Mouse (Mus musculus) heart, embryonic 13.5 days (tissue): ENCODE data around the gene Lpar4. TPM values are rescaled to one million over a fixed set of nuclear protein-coding genes. Genes with fewer than 3 reads are reported as not detected.

Source experiments
- ATAC-seq: fragments of 200-750 bp; cut with Nextera tagmentation; 2 replicates; pipeline ENCODE4 v1.8.0; 2017; ENCODE audit warnings: moderate TSS enrichment; ENCODE audit not compliant: insufficient number of reproducible peaks, low FRiP score, low TSS enrichment; ENCODE audit errors: extremely low read depth
- H3K27ac ChIP-seq: fragments of 300-500 bp; sonication (generic); replicated peaks from 2 replicates; pipeline ENCODE4 v1.5.1; 2015; ENCODE audit warnings: moderate library complexity, mild to moderate bottlenecking, inconsistent platforms
- H3K27me3 ChIP-seq: fragments of 300-500 bp; sonication (generic); replicated peaks from 2 replicates; pipeline ENCODE4 v1.6.1; 2015; ENCODE audit warnings: mild to moderate bottlenecking, inconsistent platforms
- H3K36me3 ChIP-seq: fragments of 300-500 bp; sonication (generic); 2 replicates; pipeline ENCODE4 v1.6.1; 2015; ENCODE audit warnings: mild to moderate bottlenecking, inconsistent platforms
- H3K4me1 ChIP-seq: fragments of 300-500 bp; sonication (generic); 2 replicates; pipeline ENCODE4 v1.6.1; 2015; ENCODE audit warnings: inconsistent platforms
- H3K4me2 ChIP-seq: fragments of 300-500 bp; sonication (generic); 2 replicates; pipeline ENCODE4 v1.6.1; 2015; ENCODE audit warnings: inconsistent platforms, mild to moderate bottlenecking, moderate library complexity
- H3K4me3 ChIP-seq: fragments of 300-500 bp; sonication (generic); 2 replicates; pipeline ENCODE4 v1.5.1; 2015; ENCODE audit warnings: moderate library complexity, mild to moderate bottlenecking, inconsistent platforms
- H3K9ac ChIP-seq: fragments of 300-500 bp; sonication (generic); 2 replicates; pipeline ENCODE4 v1.6.1; 2015; ENCODE audit warnings: inconsistent platforms, mild to moderate bottlenecking, moderate library complexity
- H3K9me3 ChIP-seq: fragments of 300-500 bp; sonication (generic); 2 replicates; pipeline ENCODE4 v1.6.1; 2016; ENCODE audit warnings: inconsistent platforms
- WGBS: fragments of 180-500 bp; shearing (Covaris S2); methylation state at CpG from one replicate; pipeline ENCODE4 v1.1.7; 2015; ENCODE audit warnings: mixed read lengths; 5-methylcytosine and 5-hydroxymethylcytosine counted together
- polyA plus RNA-seq: library from polyadenylated mRNA; unstranded; fragments of >200 nt; fragmentation: Nextera tagmentation; extraction: Ambion mirVana; gene quantifications from 2 replicates; pipeline ENCODE4 v1.2.1, GENCODE M21; 2015

Gene Lpar4
- 8.0 and 8.3 TPM in 2 replicates for polyA plus RNA-seq

DNA sequence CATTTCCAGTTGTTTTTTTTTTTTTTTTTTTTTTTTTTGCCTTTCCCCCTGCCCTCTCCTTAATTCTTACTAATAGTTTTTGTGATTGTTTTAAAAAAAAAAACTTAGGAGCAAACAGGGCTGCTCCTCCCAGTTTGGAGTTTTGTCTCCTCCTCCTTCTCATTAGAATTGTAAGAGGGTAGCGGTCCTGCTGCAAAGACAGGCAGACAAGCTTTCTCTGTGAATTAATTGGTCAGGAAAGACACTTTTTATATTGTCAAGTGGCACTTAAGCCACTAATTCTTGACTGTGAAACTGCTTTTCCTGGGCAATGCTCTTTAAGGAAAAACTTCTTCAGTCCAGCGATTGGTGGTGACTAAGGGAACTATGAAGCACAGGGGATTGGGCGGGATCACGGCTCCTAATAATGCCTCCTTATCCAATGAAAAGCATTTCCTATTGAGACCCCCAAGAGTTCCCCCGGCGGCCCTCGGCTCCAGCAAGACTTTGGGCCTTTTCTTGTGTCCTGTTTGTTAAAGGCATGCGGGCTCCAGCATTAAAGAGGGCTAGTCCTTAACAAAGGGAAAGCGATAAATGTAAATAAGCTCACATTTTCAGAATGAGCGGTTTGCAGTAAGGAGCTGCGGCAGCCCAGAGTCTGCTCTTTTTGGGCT, at the start of gene Lpar4:
TSS of gene Lpar4 (plus strand) at position 451 of the 653 bp plus-strand sequence.
- no peaks in the 10 kb centered on the region for H3K36me3 ChIP-seq
- WGBS: 13% methylated on average over 11 of the region's 11 CpGs
- ATAC-seq: no peak
- H3K4me2 ChIP-seq: peak within 1 kb of the TSS; percentile 60
- H3K9ac ChIP-seq: peak within 1 kb of the TSS; percentile 74
- peak within 1 kb of the TSS; percentile 54; the same call in 1 of the 2 replicates for H3K27ac ChIP-seq
- H3K4me3 ChIP-seq: peak within 1 kb of the TSS; percentile 57
- no peaks in the 10 kb centered on the region for H3K27me3 ChIP-seq
- H3K9me3 ChIP-seq: no peaks in the 10 kb centered on the region
- no peaks in the 10 kb centered on the region for H3K4me1 ChIP-seq

- Histone ChIP-seq H3K4me3 (no peak overlapping the region), H3K27me3 (no peaks in the 10 kb centered on the region), H3K9me3 (no peaks in the 10 kb centered on the region), H3K4me2 (no peak overlapping the region), H3K36me3 (no peaks in the 10 kb centered on the region), H3K4me1 (no peaks in the 10 kb centered on the region), H3K9ac (no peak overlapping the region), H3K27ac (no peak overlapping the region)
- 52% methylated on average over 3 of the region's 3 CpGs for WGBS
- no peak for ATAC-seq
Measured at GRCm38 (mm10) chrX:106871426-106871825, 49.0 kb upstream of the Lpar4 start.

DNA sequence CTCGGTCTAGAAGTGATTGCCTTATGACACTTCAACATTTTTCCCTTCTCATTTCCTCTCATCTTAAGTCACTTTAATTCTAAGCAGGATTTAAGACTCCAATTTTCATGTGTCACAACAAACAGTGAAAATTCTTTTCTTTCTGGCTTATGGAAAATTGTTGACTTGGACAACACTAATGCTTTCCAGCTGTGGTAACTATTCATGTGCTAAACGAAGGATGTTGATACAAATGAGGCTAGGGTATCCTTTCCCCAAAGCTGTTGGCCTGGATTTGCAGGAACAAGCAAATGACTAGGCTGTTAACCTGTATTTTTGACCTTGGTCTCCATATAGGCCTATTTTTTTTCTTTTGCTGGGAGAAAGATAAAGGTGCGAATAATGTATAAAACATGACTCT, 48.5 kb upstream of the Lpar4 start:
- no peak for ATAC-seq
- H3K4me3 ChIP-seq: no peak overlapping the region
- no peak overlapping the region for H3K4me2 ChIP-seq
- 44% methylated on average over 3 of the region's 3 CpGs for WGBS
- H3K36me3 ChIP-seq: no peaks in the 10 kb centered on the region
- no peak overlapping the region for H3K27ac ChIP-seq
- no peaks in the 10 kb centered on the region for H3K4me1 ChIP-seq
- H3K9me3 ChIP-seq: no peaks in the 10 kb centered on the region
- H3K9ac ChIP-seq: no peak overlapping the region
- no peaks in the 10 kb centered on the region for H3K27me3 ChIP-seq

DNA sequence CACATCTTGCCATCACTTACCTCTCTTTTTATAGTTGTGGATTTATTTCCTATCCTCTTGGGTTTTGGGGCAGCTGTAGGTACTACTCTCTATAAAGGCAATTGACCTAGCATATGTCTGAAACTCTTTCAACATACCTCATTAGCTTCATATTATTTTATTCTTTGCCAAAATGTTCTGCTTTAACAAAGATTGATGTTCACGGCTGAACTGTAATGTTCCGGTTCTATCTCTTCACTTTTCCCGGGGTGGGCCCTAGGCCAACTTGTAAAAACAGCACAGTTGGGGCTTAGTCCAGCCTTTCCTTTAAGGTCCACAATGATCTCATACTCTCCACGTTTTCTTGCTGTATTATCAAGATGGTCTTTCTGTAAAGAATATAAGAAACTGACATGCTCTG, 48.1 kb upstream of the Lpar4 start:
- no peak overlapping the region for H3K9ac ChIP-seq
- H3K27ac ChIP-seq: no peak overlapping the region
- no peaks in the 10 kb centered on the region for H3K36me3 ChIP-seq
- no peaks in the 10 kb centered on the region for H3K27me3 ChIP-seq
- WGBS: 50% methylated on average over 4 of the region's 4 CpGs
- no peaks in the 10 kb centered on the region for H3K4me1 ChIP-seq
- no peaks in the 10 kb centered on the region for H3K9me3 ChIP-seq
- no peak overlapping the region for H3K4me3 ChIP-seq
- no peak overlapping the region for H3K4me2 ChIP-seq
- ATAC-seq: no peak

DNA sequence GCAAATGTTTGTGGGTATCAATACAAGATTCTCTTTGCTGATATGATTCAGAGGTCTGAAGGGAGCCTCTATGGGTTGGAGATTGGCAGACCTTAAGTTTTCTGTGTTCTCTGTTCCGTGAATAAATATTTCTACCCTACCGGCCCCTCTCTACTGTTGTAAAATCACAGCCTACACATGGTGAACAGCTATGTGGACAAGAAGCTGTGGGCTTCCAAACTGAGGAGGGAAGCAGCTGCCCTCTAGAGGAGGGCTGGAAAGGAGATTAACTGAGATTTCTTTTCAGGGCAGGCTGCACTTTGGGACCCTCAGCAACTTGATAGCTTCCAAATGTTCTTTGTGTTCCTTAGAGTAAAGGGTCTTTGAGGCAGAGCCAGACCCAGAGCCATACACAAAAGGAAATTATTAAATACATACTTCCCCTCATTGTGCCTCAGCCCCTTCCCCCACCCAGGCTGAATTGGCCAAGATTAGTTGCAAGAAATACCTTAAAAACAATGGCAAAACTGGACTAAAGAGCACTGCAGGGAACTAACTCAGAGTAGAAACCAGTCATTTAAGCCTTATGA, 22.6 kb upstream of the Lpar4 start:
- no peak for ATAC-seq
- Histone ChIP-seq H3K27me3 (no peaks in the 10 kb centered on the region), H3K4me2 (no peak overlapping the region), H3K4me1 (no peaks in the 10 kb centered on the region), H3K4me3 (no peak overlapping the region), H3K9me3 (no peaks in the 10 kb centered on the region), H3K36me3 (no peaks in the 10 kb centered on the region), H3K27ac (peak overlapping the region; percentile 20; the same call in 1 of the 2 replicates), H3K9ac (no peak overlapping the region)
- WGBS: 65% methylated on average over 2 of the region's 2 CpGs

- H3K27me3 ChIP-seq: no peaks in the 10 kb centered on the region
- H3K27ac ChIP-seq: peak overlapping the region; percentile 54; the same call in 1 of the 2 replicates
- H3K4me1 ChIP-seq: no peaks in the 10 kb centered on the region
- H3K4me3 ChIP-seq: peak overlapping the region; percentile 57
- peak overlapping the region; percentile 60 for H3K4me2 ChIP-seq
- H3K36me3 ChIP-seq: no peaks in the 10 kb centered on the region
- peak overlapping the region; percentile 74 for H3K9ac ChIP-seq
- 3% methylated on average over 9 of the region's 9 CpGs for WGBS
- no peak for ATAC-seq
- no peaks in the 10 kb centered on the region for H3K9me3 ChIP-seq
Measured at GRCm38 (mm10) chrX:106920828-106921619, 599 bp downstream of the Lpar4 start.

DNA sequence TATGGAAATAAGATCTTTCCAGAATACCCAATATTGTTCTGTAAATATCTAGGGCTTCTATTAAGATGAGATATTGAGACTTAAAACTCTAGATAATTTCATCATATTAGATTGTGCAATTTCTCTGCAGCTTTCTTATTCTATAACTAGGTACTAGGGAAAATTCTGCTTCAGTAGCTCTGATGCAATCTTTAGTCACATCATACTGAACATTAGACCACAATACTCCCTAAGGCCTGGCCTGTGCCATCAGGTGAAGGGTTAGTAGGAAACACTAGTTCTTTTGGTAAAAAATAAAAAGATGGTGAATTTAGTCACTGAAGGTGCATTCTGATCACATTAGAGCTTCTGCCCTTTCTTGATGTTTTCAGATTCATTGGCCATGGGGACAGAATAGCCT, 4.1 kb downstream of the Lpar4 start:
- Histone ChIP-seq H3K4me1 (no peaks in the 10 kb centered on the region), H3K9ac (no peak overlapping the region)
- ATAC-seq: no peak

DNA sequence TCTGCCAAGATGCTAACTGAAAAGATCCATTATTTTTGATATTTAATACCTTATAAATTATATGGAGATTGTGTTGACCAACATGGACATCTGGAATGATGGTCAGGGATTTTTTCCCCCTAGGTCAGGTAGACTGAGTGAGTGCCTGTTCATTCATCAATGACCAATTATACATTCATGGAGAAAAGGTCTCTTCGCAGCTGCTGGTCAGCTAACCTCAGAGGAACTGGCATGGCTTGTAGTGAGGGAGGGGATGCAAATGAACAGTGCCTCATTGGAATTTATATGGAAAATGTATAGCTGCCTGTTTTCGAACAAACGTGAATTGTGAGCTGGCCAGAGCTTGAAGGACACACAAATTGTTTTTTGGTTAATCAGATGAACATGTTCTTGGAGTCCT, 18.9 kb downstream of the Lpar4 start:
- H3K9ac ChIP-seq: no peak overlapping the region
- no peak for ATAC-seq

More for the DNA sequence above, 4.1 kb downstream of the Lpar4 start:
- no peak overlapping the region for H3K4me2 ChIP-seq
- no peaks in the 10 kb centered on the region for H3K27me3 ChIP-seq
- H3K4me3 ChIP-seq: no peak overlapping the region
- no peak overlapping the region for H3K27ac ChIP-seq
- H3K36me3 ChIP-seq: no peaks in the 10 kb centered on the region
- H3K9me3 ChIP-seq: no peaks in the 10 kb centered on the region

GRCm38 (mm10) chrX:106950558-106950957, 30.1 kb downstream of the Lpar4 start:
- H3K4me2 ChIP-seq: no peak overlapping the region
- 82% methylated on average over 1 of the region's 1 CpGs for WGBS

More for the DNA sequence above, 18.9 kb downstream of the Lpar4 start:
- H3K36me3 ChIP-seq: no peaks in the 10 kb centered on the region
- no peaks in the 10 kb centered on the region for H3K27me3 ChIP-seq
- H3K4me1 ChIP-seq: no peaks in the 10 kb centered on the region
- H3K27ac ChIP-seq: no peak overlapping the region
- WGBS: 59% methylated on average over 3 of the region's 3 CpGs
- H3K4me3 ChIP-seq: no peak overlapping the region
- H3K9me3 ChIP-seq: no peaks in the 10 kb centered on the region
- H3K4me2 ChIP-seq: no peak overlapping the region

DNA sequence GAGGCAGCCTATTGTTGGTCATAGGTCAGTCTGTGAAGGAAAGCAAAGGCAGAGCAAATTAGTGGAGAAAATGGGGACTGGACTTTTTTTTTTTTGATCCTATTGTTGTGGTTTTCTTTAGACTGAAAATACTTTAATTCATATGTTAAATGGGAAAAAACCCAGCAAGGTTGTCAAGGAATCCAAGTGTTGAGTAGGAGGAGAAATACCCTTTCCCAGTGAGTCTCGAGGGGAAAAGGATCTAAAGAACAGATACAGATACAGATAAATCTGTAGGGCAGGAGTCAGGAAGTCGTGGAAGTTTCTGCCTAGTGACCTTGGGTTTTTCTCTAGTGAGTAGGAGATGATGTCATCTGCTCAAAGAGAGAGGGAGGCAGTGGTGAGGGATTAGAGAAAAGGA, 30.6 kb downstream of the Lpar4 start:
- H3K4me1 ChIP-seq: no peaks in the 10 kb centered on the region
- WGBS: 11% methylated on average over 2 of the region's 2 CpGs
- H3K4me2 ChIP-seq: no peak overlapping the region
- no peaks in the 10 kb centered on the region for H3K9me3 ChIP-seq
- no peak overlapping the region for H3K9ac ChIP-seq
- H3K4me3 ChIP-seq: no peak overlapping the region
- H3K27ac ChIP-seq: no peak overlapping the region
- no peaks in the 10 kb centered on the region for H3K36me3 ChIP-seq
- ATAC-seq: no peak
- H3K27me3 ChIP-seq: no peaks in the 10 kb centered on the region

More at GRCm38 (mm10) chrX:106950558-106950957, 30.1 kb downstream of the Lpar4 start:
- H3K4me3 ChIP-seq: no peak overlapping the region
- no peaks in the 10 kb centered on the region for H3K36me3 ChIP-seq
- H3K4me1 ChIP-seq: no peaks in the 10 kb centered on the region
- H3K27me3 ChIP-seq: no peaks in the 10 kb centered on the region
- ATAC-seq: no peak
- no peaks in the 10 kb centered on the region for H3K9me3 ChIP-seq
- H3K27ac ChIP-seq: no peak overlapping the region
- no peak overlapping the region for H3K9ac ChIP-seq

DNA sequence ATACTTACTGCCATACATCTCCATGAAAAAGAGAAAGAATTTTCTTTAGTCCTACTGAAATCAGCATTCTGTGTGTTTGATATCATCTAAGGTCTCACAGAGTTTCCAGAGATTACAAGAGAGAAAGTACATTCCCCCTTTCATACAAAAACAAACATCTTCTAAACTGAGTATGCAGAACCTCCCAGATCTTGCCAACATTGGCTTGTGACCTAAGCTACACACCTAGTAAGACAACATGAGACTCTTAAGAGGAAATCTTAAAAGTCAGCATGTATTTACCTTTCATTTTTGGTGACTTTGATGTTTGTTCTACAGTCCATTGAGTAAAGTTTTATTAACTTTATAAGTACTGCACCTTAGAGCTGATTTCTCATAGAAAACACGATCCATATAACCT, 33.4 kb downstream of the Lpar4 start:
- no peak for ATAC-seq
- WGBS: 48% methylated on average over 1 of the region's 1 CpGs

More for the DNA sequence above, 33.4 kb downstream of the Lpar4 start:
- H3K9me3 ChIP-seq: no peaks in the 10 kb centered on the region
- no peaks in the 10 kb centered on the region for H3K4me1 ChIP-seq
- no peaks in the 10 kb centered on the region for H3K36me3 ChIP-seq
- H3K27me3 ChIP-seq: no peaks in the 10 kb centered on the region
- H3K4me3 ChIP-seq: no peak overlapping the region
- no peak overlapping the region for H3K4me2 ChIP-seq
- H3K27ac ChIP-seq: no peak overlapping the region
- H3K9ac ChIP-seq: no peak overlapping the region
